Mouse (Mus musculus) midbrain, embryonic 13.5 days (tissue): ENCODE results near the gene Tmem86b. TPM values are rescaled to one million over a fixed set of nuclear protein-coding genes. Genes with fewer than 3 reads are reported as not detected.

Experiments used
- ATAC-seq: fragments of 200-750 bp; cut with Nextera tagmentation; 2 replicates; pipeline ENCODE4 v1.8.0; 2017; ENCODE audit warnings: mild to moderate bottlenecking, moderate TSS enrichment, moderate library complexity
- H3K27ac ChIP-seq: fragments of 300-500 bp; sonication (generic); 2 replicates; pipeline ENCODE4 v1.5.1; 2015; ENCODE audit warnings: inconsistent platforms, mild to moderate bottlenecking, moderate library complexity
- H3K27me3 ChIP-seq: fragments of 300-500 bp; sonication (generic); 2 replicates; pipeline ENCODE4 v1.6.1; 2015; ENCODE audit warnings: mild to moderate bottlenecking, inconsistent platforms
- H3K36me3 ChIP-seq: fragments of 300-500 bp; sonication (generic); 2 replicates; pipeline ENCODE4 v1.6.1; 2015; ENCODE audit warnings: mild to moderate bottlenecking, inconsistent platforms
- H3K4me1 ChIP-seq: fragments of 300-500 bp; sonication (generic); replicated peaks from 2 replicates; pipeline ENCODE4 v1.6.1; 2015; ENCODE audit warnings: inconsistent platforms
- H3K4me2 ChIP-seq: fragments of 300-500 bp; sonication (generic); replicated peaks from 2 replicates; pipeline ENCODE4 v1.6.1; 2015; ENCODE audit warnings: moderate library complexity, mild to moderate bottlenecking, inconsistent platforms
- H3K4me3 ChIP-seq: fragments of 300-500 bp; sonication (generic); replicated peaks from 2 replicates; pipeline ENCODE4 v1.5.1; 2015; ENCODE audit warnings: mild to moderate bottlenecking, inconsistent platforms
- H3K9ac ChIP-seq: fragments of 300-500 bp; sonication (generic); replicated peaks from 2 replicates; pipeline ENCODE4 v1.6.1; 2015; ENCODE audit warnings: mild to moderate bottlenecking, inconsistent platforms
- H3K9me3 ChIP-seq: fragments of 300-500 bp; sonication (generic); 2 replicates; pipeline ENCODE4 v1.6.1; 2016; ENCODE audit warnings: mild to moderate bottlenecking, inconsistent platforms
- WGBS: fragments of 180-500 bp; shearing (Covaris S2); methylation state at CpG from one replicate; pipeline ENCODE4 v1.1.7; 2015; 5-methylcytosine and 5-hydroxymethylcytosine counted together
- polyA plus RNA-seq: library from polyadenylated mRNA; unstranded; fragments of >200 nt; fragmentation: Nextera tagmentation; extraction: Ambion mirVana; gene quantifications from 2 replicates; pipeline ENCODE4 v1.2.1, GENCODE M21; 2015

Tmem86b gene
- 3.8 and 3.9 TPM in 2 replicates for polyA plus RNA-seq

GRCm38 (mm10) chr7:4631031-4631430 lies at the start of gene Tmem86b:
Tmem86b (minus strand) TSS chr7:4631422.
- no peak for ATAC-seq
- Histone ChIP-seq H3K36me3 (peaks cover 73% of the 10 kb centered on the region), H3K27ac (no peak within 1 kb of the TSS), H3K9me3 (no peaks in the 10 kb centered on the region), H3K4me3 (no peak within 1 kb of the TSS), H3K9ac (no peak within 1 kb of the TSS), H3K4me1 (no peaks in the 10 kb centered on the region), H3K27me3 (no peaks in the 10 kb centered on the region), H3K4me2 (no peak within 1 kb of the TSS)
- 99% methylated on average over 4 of the region's 4 CpGs for WGBS

DNA sequence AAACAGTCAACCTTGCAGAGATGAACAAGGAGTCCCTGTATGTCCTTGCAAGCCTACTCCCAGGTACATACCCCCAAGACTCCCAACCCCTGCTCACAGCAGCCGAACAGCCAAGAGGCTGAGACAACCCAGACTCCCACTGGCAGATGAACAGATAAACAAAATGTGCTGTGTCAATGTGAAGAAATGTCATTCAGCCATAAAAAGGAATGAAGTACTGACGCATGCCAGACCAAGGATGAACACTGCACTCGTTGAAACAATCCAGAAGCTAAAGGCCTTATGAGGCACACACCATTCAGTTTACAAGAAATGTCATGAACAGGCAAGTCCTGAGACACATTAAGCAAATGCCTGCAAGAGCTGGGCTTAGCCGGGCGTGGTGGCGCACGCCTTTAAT lies 44.0 kb upstream of the Tmem86b start:
- 92% methylated on average over 7 of the region's 7 CpGs for WGBS
- no peaks in the 10 kb centered on the region for H3K9me3 ChIP-seq
- H3K4me2 ChIP-seq = no peak overlapping the region
- no peaks in the 10 kb centered on the region for H3K4me1 ChIP-seq
- H3K36me3 ChIP-seq = peaks cover 72% of the 10 kb centered on the region
- no peak overlapping the region for H3K27ac ChIP-seq
- no peak overlapping the region for H3K9ac ChIP-seq
- ATAC-seq = no peak
- no peaks in the 10 kb centered on the region for H3K27me3 ChIP-seq
- H3K4me3 ChIP-seq = no peak overlapping the region

GRCm38 (mm10) chr7:4674114-4674731 lies 43.0 kb upstream of the Tmem86b start:
- WGBS = 94% methylated on average over 12 of the region's 12 CpGs
- no peak for ATAC-seq

GRCm38 (mm10) chr7:4671956-4672355 lies 40.7 kb upstream of the Tmem86b start:
- Histone ChIP-seq H3K4me2 (no peak overlapping the region), H3K27ac (no peak overlapping the region), H3K4me1 (no peaks in the 10 kb centered on the region), H3K4me3 (no peak overlapping the region), H3K9ac (no peak overlapping the region), H3K9me3 (no peaks in the 10 kb centered on the region), H3K27me3 (no peaks in the 10 kb centered on the region), H3K36me3 (peaks cover 82% of the 10 kb centered on the region)
- ATAC-seq = no peak
- WGBS = 79% methylated on average over 4 of the region's 4 CpGs

More at GRCm38 (mm10) chr7:4674114-4674731, 43.0 kb upstream of the Tmem86b start:
- no peak overlapping the region for H3K27ac ChIP-seq
- H3K4me1 ChIP-seq = no peaks in the 10 kb centered on the region
- no peak overlapping the region for H3K4me2 ChIP-seq
- H3K9me3 ChIP-seq = no peaks in the 10 kb centered on the region
- no peak overlapping the region; the same call in 1 of the 2 replicates for H3K9ac ChIP-seq
- no peak overlapping the region for H3K4me3 ChIP-seq
- H3K27me3 ChIP-seq = no peaks in the 10 kb centered on the region
- H3K36me3 ChIP-seq = peaks cover 74% of the 10 kb centered on the region

DNA sequence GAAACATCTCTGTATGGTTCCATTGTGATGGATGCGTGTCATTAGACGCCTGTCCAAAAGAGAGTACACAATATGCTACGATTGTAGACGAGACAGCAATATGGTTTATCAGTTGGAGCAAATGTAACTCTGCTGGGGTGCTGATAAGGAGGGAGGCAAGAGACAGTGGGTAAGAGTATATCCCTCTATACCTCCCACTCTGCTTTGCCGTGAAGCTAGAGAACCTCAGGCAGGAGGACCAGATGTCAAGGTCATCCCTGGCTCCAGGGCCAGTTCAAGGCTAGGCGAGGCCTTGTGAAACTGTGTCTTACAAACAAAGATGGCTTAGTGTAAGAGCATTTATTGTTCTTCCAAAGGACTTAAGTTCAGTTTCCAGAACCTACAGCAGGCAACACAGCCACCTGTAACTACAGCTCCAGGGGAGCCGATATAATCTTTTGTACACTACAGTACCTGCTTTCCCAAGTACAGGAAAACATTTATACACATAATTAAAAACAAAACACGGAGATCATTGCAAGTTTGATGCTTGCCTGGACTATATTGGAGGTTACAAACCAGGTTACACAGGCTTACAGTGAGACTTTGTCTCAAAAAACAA lies 39.5 kb upstream of the Tmem86b start:
- ATAC-seq = no peak
- no peak overlapping the region for H3K4me3 ChIP-seq
- WGBS = 91% methylated on average over 8 of the region's 8 CpGs
- peaks cover 86% of the 10 kb centered on the region for H3K36me3 ChIP-seq
- no peaks in the 10 kb centered on the region for H3K4me1 ChIP-seq
- no peak overlapping the region for H3K4me2 ChIP-seq
- H3K9me3 ChIP-seq = no peaks in the 10 kb centered on the region
- no peak overlapping the region for H3K27ac ChIP-seq
- no peaks in the 10 kb centered on the region for H3K27me3 ChIP-seq
- no peak overlapping the region for H3K9ac ChIP-seq

DNA sequence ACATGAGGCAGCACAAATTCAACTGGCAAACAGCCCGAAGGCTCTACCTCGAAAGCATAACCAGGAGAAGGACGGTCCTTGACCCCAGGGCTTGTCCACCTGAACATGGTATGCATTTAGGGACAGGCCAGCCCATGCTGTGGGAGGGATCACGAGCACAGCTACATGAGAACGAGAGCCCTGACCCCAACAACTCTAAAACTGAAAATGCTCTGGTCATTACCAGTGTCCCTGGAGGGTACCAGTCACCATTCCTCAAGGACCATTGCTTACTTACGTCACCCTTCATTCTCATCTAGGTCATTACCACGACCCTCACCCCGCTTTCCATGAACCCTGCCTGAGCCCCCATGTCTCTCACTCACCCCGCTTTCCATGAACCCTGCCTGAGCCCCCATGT lies 37.9 kb upstream of the Tmem86b start:
- no peak for ATAC-seq
- peaks cover 78% of the 10 kb centered on the region for H3K36me3 ChIP-seq

GRCm38 (mm10) chr7:4668506-4668905 lies 37.3 kb upstream of the Tmem86b start:
- 92% methylated on average over 8 of the region's 8 CpGs for WGBS
- H3K4me1 ChIP-seq = no peaks in the 10 kb centered on the region
- H3K9ac ChIP-seq = no peak overlapping the region
- no peak overlapping the region for H3K4me2 ChIP-seq
- peaks cover 77% of the 10 kb centered on the region for H3K36me3 ChIP-seq
- H3K4me3 ChIP-seq = no peak overlapping the region
- H3K27me3 ChIP-seq = no peaks in the 10 kb centered on the region
- no peak for ATAC-seq
- no peaks in the 10 kb centered on the region for H3K9me3 ChIP-seq
- H3K27ac ChIP-seq = no peak overlapping the region

More for the DNA sequence above, 37.9 kb upstream of the Tmem86b start:
- Histone ChIP-seq H3K4me3 (no peak overlapping the region), H3K27ac (no peak overlapping the region), H3K9me3 (no peaks in the 10 kb centered on the region), H3K4me2 (no peak overlapping the region), H3K27me3 (no peaks in the 10 kb centered on the region), H3K9ac (no peak overlapping the region), H3K4me1 (no peaks in the 10 kb centered on the region)
- 97% methylated on average over 9 of the region's 9 CpGs for WGBS

GRCm38 (mm10) chr7:4666871-4667270 lies 35.6 kb upstream of the Tmem86b start:
- H3K9ac ChIP-seq = no peak overlapping the region
- no peak overlapping the region for H3K27ac ChIP-seq
- no peak for ATAC-seq
- no peak overlapping the region for H3K4me2 ChIP-seq
- no peak overlapping the region for H3K4me3 ChIP-seq
- H3K27me3 ChIP-seq = no peaks in the 10 kb centered on the region
- H3K4me1 ChIP-seq = no peaks in the 10 kb centered on the region
- H3K36me3 ChIP-seq = peaks cover 78% of the 10 kb centered on the region
- no peaks in the 10 kb centered on the region for H3K9me3 ChIP-seq
- WGBS = 96% methylated on average over 5 of the region's 5 CpGs

- Histone ChIP-seq H3K36me3 (peaks cover 50% of the 10 kb centered on the region), H3K4me2 (no peak overlapping the region), H3K27me3 (no peaks in the 10 kb centered on the region), H3K27ac (no peak overlapping the region), H3K4me1 (peaks cover 15% of the 10 kb centered on the region), H3K9me3 (no peaks in the 10 kb centered on the region), H3K4me3 (no peak overlapping the region), H3K9ac (no peak overlapping the region)
- no peak for ATAC-seq
- WGBS = 84% methylated on average over 2 of the region's 2 CpGs
These were observed 32.5 kb upstream of the Tmem86b start for GRCm38 (mm10) chr7:4663742-4664141.

DNA sequence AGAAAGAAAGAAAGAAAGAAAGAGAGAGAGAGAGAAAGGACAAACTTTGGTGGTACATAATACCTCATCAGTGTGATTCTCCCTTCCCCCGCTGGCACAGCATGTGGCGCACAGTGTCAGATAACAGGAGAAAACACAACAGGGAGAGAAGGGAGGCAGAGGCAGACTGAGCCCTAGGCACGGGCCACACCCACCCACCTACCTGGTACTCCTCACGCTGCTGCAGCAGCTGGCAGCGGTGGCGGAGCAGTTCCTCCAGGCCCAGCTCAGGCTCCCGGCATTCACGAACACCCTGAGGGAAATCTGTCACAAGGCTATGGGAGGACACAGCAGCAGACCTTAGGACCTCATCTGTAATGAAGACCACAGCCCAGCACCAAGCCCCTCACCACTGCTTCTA lies 32.0 kb upstream of the Tmem86b start:
- Histone ChIP-seq H3K4me2 (no peak overlapping the region), H3K27me3 (no peaks in the 10 kb centered on the region), H3K9me3 (no peaks in the 10 kb centered on the region), H3K36me3 (peaks cover 44% of the 10 kb centered on the region), H3K9ac (no peak overlapping the region), H3K4me3 (no peak overlapping the region), H3K4me1 (peaks cover 15% of the 10 kb centered on the region), H3K27ac (no peak overlapping the region)
- WGBS = 78% methylated on average over 8 of the region's 8 CpGs
- no peak for ATAC-seq

- ATAC-seq = no peak
- no peaks in the 10 kb centered on the region for H3K27me3 ChIP-seq
- peak overlapping the region; percentile 98 for H3K4me2 ChIP-seq
- peaks cover 46% of the 10 kb centered on the region for H3K4me1 ChIP-seq
- H3K27ac ChIP-seq = peak overlapping the region; percentile 95
- WGBS = 50% methylated on average over 3 of the region's 3 CpGs
- peaks cover 21% of the 10 kb centered on the region for H3K36me3 ChIP-seq
- H3K4me3 ChIP-seq = peak overlapping the region; percentile 63
- H3K9ac ChIP-seq = peak overlapping the region; percentile 86
- H3K9me3 ChIP-seq = no peaks in the 10 kb centered on the region
These were observed 28.8 kb upstream of the Tmem86b start for GRCm38 (mm10) chr7:4659911-4660443.

- H3K9ac ChIP-seq = peak within 1 kb of the TSS; percentile 86
- H3K27me3 ChIP-seq = no peaks in the 10 kb centered on the region
- peaks cover 53% of the 10 kb centered on the region for H3K4me1 ChIP-seq
- H3K27ac ChIP-seq = peak within 1 kb of the TSS; percentile 95
- WGBS = under 1% methylated on average over 50 of the region's 54 CpGs
- peak; percentile 98 for ATAC-seq
- peak within 1 kb of the TSS; percentile 63 for H3K4me3 ChIP-seq
- no peaks in the 10 kb centered on the region for H3K9me3 ChIP-seq
- peaks cover 14% of the 10 kb centered on the region for H3K36me3 ChIP-seq
- H3K4me2 ChIP-seq = peak within 1 kb of the TSS; percentile 98
These were observed 27.8 kb upstream of the Tmem86b start, which contains the start of gene Ppp6r1 for GRCm38 (mm10) chr7:4658912-4659551. Ppp6r1 (minus strand) TSS chr7:4659019.
